Mouse (Mus musculus): Measurements from ENCODE around the gene Pum1.
A peak's percentile ranks its signal among the peaks of the same experiment; 100 is the strongest.

The Pum1 gene

DNA sequence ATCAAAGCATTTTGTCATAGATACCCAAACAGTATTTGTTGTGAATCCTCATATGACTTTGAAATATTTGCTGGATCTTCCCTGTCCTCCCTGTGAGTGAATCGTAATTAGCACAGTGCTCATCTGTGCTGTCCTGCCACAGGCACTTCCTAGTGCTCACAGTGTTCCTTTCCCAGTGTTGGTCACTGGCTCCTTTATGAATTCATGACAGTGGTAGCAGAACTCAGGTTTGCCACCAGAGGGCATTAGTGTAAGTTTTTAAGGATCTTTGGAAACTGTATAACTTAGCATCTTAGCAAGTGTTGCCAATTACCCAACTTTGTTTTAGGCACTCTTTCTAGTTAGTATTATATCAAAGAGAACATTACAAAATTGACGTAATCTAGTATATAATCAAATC is 75.4 kb downstream of the Pum1 start:
- DNase-seq, result no peak

DNA sequence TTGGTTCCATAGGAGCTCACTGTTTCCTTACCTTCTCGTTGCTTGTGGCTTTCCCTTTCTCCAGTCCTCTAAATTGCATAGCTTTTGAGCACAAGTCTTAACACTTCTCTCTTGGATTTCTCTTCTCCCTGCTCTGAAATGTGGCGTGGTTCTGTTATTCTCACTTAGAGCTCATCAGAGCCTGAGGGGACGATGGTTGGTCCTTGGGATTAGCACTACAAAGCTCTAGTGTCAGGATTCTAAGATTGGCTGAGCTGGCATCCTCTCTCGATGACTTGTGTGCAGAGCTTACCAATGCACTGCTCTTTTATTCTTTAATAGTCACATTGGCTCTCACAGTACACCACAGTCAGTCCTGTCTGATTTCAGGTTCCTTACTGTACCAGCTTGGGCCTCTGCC is 80.9 kb downstream of the Pum1 start:
- no peak for DNase-seq

DNA sequence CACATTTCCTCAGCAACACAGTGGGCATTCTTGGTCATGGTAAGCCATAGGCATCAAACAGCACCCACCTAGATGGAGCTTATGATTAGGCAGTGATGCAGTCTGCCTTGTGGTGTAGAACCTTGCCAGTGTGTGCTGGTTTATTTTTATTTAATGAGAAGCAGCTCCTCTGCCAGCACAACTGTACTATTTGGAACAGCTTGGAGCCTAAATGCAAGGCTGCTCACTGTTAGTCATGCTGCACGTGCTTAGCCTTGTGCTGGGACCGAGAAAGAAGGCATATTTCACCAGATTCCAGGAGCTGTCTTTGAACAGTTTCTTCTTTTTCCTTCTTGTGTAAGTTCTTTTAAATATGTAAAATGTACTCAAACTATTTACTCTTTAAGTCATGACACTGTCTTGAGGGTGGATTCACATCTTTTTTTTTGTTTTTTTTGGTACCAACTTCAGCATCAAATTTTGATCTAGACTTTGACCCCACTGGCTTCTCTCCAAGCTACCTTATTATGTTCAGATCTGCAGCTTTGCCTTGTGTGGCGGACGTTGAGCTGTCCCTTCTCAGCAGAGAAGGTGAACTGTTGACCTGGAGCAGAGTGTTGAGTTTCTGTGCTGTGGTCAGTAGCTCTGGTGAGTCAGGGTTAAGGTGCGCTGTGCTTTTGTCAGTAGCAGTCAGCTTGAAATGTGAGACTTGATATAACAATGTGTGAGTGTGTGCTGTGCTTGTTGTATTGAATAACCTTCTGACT is 82.6 kb downstream of the Pum1 start:
- no peak for DNase-seq

DNA sequence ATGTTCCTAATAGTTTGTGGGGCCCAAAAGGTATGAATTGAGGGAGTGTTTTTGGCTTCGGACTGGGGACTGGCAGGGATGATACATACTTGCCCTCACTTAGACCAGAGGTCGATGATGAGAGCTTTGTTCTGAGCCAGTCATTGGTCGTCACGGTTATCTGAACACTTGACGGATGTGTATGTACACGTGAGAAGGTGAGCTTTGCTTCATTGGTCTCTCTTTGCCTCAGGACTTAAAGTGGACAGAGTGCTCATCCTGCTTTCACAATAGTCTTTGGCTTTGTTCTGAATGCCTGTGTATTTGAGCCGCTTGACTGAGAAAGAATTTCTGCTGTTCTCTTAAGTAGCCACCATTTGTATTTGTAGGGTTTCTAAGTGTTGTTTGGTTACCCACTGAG is 86.4 kb downstream of the Pum1 start:
- no peak for DNase-seq

DNA sequence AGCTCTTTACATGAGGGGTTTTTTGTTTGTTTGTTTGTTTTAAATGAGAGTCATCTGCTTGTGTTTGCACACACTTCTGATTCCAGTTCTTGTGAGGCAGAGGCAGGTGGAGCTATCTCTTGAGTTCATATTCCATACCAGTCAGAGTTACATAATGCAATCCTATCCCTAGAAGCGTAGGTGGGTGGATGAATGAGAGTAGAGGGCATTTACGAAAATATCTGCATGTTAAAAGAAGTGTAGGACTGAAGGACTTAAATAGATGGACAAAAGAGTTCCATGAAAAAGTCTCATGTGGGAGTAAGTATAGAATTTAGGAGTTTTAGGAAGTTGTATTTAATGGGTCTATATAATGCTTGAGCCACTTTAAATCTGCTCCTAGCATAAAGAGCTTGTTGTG is 88.8 kb downstream of the Pum1 start:
- DNase-seq, result no peak

DNA sequence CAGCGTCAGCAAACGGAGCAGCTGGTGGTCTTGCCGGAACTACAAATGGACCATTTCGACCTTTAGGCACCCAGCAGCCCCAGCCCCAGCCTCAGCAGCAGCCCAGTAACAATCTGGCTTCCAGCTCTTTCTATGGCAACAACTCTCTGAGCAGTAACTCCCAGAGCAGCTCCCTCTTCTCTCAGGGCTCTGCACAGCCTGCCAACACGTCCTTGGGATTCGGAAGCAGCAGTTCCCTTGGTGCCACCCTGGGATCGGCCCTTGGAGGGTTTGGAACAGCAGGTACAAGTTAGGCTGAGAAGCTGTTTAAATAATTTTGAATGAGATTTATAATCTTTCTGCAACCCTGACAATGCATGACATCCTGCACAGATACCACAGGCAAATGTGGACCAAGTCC is 89.5 kb downstream of the Pum1 start:
- DNase-seq, result no peak

DNA sequence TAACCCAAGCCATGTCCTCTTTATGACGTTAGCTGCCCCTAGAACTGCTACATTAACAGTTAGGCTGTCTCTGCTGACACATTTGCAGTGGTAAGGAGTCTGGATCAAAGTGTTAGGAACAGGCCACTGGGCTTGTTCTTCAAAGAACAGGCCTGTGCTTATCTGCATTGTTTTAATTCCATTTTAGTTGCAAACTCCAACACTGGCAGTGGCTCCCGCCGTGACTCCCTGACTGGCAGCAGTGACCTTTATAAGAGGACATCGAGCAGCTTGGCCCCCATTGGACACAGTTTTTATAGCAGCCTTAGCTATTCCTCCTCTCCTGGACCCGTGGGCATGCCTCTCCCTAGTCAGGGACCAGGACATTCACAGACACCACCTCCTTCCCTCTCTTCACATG is 90.6 kb downstream of the Pum1 start:
- no peak for DNase-seq

DNA sequence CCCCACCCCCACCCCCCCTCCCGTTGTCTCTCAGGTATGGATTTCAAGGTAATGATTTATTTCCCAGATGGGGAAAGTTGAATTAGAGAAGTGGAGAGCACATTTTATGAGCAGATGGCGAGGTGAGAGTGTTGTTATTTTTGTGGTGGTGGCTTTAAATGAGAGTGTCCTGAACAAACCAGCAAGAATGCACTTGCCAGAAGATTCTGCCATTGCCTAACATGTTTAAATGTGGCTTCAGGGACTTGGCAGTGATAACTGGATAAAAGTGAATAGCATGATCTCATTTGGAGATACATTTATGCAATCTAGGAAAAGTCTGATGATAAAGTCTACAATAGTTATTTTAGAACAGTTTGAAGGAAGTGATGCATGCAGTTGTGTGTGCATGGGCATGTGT is 91.7 kb downstream of the Pum1 start:
- no peak for DNase-seq

DNA sequence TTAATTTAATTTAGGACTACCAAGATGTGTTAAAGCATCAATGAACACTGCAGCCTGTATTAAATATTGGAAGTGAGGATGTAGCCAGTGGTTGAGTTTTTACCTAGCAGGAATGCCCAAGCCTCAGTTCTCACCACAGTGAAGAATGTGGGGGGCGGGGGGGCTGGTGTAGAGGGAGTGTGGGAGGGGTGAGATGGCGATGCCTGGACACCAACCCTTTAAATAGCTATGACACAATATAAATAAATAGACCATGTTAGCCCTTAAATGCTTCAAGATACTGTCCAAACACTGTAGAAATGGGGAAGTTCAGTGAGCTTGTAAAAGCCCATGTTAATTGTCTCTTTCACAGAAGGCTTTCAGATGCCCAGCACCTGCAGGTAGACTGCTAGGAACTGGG is 96.8 kb downstream of the Pum1 start:
- no peak for DNase-seq

DNA sequence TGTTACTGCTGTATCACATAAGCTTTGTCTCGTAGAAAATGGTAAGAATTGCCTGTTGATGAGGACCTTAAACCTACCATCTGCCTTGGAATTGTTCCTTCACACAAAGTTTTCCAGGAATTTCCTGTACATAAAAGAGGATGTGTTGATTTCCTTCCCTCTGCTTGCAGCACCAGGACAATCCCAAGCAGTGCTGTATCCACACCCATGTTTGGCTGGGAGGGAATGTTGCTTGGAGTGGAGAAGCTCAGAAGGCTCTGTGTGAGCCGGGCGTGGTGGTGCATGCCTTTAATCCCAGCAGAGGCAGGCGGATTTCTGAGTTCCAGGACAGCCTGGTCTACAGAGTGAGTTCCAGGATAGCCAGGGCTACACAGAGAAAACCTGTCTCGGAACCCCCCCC is 98.7 kb downstream of the Pum1 start:
- no peak for DNase-seq

DNA sequence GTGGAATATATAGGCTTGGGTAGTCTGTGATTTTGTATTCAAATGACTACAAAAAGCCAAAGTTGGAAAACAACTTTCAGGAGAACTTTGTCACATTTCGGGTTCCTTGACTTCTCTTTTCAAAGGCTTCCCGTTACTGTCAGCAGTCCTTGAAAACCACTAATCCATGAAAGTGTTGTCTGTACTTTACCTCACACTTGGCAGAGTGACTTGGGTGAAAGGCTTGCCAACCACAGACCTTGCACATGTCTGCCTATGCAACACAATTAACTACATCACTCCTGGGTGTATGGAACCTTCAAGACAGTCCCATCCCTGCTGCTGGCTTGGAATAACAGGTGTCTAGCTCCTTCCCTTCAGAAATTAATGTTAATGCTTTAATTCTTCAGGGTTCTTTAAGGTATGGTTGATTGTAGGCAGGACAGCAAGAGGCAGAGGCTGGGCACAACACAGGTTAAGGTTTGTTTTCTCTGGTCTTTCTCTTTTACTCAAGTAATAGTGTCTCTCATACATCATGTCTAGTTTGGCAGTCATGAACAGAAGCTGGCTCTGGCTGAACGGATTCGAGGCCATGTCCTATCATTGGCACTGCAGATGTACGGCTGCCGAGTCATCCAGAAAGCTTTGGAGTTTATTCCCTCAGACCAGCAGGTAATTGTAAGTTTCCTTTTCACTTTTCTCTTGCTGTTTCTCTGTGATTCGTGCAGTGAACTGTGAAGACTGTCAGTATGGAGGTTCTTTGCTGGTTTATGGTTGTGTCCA is 102.5 kb downstream of the Pum1 start:
- DNase-seq, result no peak

DNA sequence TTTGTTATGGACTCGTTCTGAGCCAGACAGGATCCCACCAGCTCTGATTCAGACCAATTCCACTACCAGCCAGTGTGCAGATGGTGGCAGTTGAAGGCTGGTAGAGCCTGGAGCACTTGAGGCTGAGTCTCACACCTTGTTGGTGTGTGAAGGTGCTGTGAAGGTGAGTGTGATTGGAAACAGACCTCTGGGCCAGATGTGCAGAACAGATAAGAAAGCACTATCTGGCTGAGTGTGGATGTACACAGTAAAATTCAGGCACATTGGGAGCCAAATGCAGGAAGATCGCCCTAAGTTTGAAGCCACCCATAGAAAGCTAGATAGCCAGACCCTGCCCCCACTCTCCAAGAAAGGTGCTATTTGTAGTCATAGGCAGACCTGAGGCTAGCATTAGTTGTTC is 103.3 kb downstream of the Pum1 start:
- DNase-seq, result no peak

DNA sequence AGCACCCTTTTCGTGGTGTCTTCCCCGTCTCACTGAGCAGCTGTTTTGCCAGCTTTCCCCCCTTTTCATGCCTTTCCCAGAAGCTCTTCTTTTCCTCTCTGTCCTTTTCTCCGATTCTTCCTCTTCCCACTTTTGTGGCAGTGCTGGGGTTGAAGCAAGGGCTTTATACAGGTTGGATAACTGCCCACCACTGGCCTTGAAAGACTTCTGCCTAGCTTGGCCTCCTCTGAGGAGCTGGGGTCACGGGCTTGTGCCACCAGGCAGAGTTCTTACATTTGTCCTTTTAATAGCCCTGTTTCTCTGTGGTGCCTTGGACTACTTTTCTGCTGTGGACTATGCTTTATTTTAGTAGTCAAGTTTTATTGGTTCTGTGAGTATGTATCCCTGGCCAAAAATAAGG is 103.8 kb downstream of the Pum1 start:
- no peak for DNase-seq

DNA sequence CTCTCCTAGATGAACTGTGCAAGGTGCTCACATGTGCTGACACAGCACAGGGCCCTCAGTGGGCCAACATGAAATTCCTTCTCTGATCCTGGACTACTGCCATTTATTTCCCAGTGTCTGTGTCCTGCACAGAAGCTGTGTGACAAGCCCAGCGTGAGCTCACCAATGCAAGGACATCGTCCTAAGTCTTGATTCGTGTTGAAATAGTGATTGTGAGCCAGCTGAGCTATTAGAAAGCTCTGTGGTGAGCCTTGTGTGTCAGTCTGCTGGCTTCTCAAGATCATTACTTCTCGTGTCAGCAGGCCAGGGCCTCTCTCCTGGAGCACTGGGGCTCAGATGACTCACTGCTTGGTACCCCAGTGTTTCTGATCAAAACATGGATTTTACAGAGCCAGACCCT is 110.8 kb downstream of the Pum1 start:
- no peak for DNase-seq

DNA sequence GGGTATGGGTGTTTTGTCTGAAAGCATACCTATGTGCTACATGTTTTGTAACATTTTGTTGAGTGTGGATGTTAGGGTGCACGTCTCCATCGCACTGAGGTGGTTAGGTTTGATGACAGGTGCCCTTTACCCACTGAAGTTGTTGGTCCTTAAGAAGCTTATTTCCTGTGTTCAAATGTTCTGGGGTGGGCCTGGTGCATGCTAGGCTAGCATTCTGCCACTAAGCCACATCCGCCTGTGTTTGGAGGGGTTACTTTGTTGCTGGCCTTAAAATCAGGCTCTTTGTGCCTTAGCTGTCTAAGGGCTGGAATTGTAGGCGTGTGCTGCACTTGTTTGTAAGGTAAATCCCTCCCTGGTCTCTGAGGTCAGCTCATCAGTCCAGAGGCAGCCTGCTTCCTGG is 111.7 kb downstream of the Pum1 start:
- peak; percentile 31 to 71 for DNase-seq

DNA sequence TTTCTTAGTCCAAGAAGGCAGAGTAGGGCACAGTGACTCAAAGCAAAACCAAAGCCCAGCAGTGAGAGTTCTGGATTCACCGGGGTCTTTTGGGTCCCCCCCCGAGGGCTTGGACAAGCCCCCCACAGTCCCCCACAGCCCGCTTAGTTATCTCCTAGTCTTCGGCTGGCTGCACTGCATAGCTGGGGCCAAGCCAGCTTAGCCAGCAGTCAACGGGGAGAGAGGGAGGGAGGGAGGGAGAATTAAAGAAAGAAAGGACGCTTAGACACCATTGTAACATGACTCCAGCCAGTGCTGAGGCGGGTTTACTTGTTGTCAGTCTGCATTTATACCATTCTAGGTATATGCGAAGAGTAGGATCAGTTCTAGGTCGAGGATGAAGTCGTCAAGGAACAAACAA is 114.5 kb downstream of the Pum1 start:
- no peak for DNase-seq

DNA sequence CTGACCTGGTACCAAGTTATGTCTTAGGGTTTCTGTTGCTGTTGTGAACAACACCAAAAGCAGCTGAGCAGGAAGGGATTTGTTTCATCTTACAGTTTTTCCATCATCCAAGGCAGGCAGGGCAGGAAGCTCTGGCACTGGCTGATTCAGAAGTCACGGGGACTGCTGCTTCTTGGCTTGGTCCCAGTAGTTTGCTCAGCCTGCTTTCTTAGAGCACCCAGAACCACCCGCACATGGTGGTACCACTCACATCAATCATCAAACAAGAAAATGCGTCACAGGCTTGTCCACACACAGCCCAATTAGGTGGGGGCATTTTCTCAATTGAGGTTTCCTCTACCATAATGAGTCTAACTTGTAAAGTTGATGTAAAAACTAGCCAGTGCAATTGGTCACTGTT is 115.9 kb downstream of the Pum1 start:
- DNase-seq, result no peak

DNA sequence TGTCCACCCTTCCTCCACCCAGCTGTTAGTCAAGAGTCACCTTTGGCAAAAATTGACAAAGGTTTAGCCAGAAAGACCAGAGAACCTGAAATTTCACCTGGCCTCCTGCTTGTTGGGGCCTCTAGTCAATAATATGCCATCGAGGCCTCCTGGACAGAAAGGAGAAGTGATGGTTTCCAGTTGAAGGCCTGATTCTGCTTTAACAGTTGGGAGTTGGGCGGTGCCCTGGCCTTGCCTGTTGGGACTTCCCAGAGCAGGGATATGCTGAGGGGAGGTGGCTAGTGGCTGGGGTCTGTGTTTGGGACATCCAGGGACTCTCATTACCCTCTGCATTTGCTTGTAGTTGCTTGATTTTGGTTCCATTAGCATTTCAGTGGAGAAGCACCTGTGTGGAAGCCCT is 119.4 kb downstream of the Pum1 start:
- no peak for DNase-seq

DNA sequence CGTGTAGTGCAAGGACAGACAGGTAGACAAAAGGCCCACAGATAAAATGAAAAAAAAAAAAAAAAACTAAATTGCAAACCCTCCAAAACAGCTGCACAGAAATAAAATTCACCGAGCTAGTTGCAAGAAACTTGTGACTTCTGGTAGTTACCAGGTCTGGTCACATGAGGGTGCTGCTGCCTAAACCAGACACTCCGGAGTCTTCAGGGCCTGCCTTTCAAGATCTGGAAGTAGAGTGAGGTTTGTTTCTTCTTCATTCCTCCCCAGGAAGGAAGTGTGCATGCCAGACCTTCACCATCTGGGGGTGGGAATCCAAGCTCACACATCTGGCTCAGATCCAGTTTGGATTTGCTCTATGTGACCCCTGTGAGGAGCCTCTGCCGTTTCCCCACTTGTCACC is 121.6 kb downstream of the Pum1 start:
- DNase-seq, result no peak

DNA sequence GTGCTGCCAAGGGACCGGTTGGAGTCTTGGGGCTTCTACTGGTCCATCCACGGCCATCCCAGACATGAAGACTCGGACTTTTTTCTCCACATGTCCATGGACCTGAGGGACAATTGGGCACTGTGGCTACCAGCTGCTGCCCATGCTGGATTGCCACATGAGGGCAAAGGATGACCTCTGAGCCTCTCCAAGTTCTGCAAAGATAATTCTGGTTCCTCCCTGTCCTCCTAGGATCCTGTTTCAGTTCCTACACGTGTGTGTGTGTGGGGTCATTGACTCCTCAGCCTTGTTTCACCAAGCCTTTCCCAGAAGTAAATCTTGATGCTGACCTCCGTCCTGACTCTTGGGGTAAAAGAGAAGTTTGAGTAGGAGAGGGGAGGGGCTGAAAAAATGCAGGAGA is 124.4 kb downstream of the Pum1 start:
- DNase-seq, result no peak

DNA sequence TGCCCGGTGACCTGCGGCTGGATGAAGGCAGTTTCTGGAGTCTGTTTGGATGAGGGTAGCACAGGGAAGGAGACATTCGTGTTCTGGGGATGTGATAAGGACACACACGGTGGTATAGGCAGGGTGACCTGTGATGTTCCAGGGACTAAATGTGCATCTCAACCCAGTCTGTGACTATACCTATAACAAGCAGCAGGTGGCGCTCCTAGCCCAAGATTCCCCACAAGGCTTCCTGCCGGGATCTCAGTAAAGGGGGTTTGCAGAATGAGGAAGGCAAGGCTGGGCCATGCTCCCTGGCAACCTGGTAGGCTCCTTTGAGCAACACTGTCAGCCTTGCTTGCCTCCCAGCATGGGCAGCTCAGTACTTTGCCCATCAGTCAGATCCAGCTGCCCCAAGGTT is 127.1 kb downstream of the Pum1 start:
- peak; percentile 29 to 44 for DNase-seq

DNA sequence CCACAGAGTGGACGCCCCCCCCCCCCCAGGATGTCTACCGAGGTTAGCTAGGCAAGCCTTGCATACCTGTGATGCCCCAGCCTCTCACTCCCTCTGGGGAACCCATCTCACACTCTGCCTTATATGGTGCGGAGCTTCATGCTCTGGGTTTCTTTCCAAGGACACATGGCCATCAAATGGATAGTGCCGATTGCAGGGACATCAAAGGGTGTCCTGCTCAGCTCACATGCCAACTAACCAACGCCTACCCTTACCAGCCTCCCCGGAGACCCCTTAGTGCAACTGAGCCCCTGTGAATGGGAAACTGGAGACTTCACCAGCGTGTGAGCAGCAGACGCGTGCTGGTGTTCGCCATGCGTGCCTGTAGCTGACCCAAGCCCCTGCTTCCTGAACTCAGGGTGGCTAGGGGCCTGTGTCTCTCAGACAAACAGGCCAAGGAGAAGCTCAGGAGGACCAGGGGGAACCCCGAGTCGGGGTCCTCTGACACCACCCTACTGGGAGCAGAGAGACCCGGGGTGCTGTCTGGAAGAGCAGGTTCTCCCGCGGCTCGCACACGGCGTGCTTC is 128.8 kb downstream of the Pum1 start:
- peak in 1 of 2 experiments; percentile 18 for DNase-seq

DNA sequence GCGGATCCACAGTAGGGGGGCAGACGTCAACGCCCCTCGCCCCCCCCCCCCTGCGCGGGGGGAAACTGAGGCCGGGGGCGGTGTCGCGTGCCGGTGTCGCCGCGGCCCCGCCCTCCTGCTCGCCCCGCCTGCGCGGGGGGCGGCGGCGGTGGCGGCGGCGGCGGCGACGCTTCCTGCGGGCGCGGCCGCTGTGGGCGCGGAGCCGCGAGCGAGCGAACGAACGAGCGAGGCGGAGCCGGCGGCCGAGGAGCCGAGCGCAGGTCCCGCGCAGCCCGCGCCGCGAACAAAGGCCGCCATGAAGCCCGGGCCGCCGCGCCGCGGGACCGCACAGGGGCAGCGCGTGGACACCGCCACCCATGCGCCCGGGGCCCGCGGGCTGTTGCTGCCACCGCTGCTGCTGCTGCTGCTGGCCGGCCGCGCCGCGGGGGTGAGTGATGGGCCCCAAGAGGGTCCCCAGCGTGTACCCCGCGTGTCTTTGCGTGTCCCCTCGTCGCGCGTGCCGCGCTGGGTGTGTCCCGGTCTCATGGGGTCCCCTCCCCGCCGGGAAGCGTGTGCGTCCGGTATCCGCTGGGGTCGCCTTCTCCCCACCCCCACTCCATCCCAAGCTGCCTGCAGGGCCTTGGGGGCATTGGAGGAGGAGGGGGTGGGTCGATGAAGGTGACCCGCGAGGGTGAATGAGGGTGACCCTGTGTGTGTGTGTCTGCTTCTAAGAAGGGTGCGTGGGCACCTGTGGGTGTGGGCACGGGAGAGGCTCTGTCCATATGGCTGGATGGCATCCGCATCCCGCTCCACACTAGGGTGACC is 129.5 kb downstream of the Pum1 start, which contains the start of gene Sdc3:
Gene Sdc3 (plus strand): TSS at position 162 of the 804 bp plus-strand sequence.
- DNase-seq, result no peak

DNA sequence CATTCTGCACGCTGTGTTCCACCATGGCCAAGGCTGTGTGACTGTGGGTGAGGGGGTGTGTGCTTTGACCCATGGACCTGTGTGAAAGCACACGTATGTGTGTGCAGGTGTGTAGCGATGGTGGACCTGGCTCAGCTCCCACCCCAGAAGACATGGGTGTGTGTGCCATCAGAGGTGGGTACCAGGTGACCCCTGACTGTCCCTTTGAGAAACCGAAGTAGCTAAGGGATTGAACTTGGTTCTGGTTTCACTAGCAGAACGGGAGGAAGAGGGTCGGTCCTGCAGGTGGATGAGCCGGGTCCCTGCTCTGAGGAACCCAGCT is 130.0 kb downstream of the Pum1 start:
- DNase-seq, result no peak

Measured in thymus, adult 18-20 months (tissue).